Mouse (Mus musculus): Measurements from ENCODE around the gene Gpr180. TPM values are rescaled to one million over a fixed set of nuclear protein-coding genes. Genes with fewer than 3 reads are reported as not detected.

The Gpr180 gene
- 38.9 and 40.3 TPM in 2 replicates for polyA plus RNA-seq (2015; fragmentation: Nextera tagmentation; extraction: Ambion mirVana)

- H3K36me3 ChIP-seq (ENCODE audit: control insufficient read depth, insufficient read depth, low read length) = peaks cover 9% of the 10 kb centered on the region
These were observed at the start of gene Gpr180 for GRCm38 (mm10) chr14:118136744-118137452. TSS of gene Gpr180 (plus strand) at chr14:118137158.

GRCm38 (mm10) chr14:118088437-118089207 lies 48.3 kb upstream of the Gpr180 start:
- Histone ChIP-seq H3K9ac (ENCODE audit: low read length) (peak overlapping the region; percentile 67), H3K4me1 (replicated peaks; ENCODE audit: control insufficient read depth, insufficient read depth) (no peaks in the 10 kb centered on the region), H3K9me3 (ENCODE audit: control insufficient read depth, low read length) (no peaks in the 10 kb centered on the region), H3K27me3 (ENCODE audit: control insufficient read depth, insufficient read depth, low read length) (no peaks in the 10 kb centered on the region), H3K36me3 (ENCODE audit: control insufficient read depth, insufficient read depth, low read length) (no peaks in the 10 kb centered on the region), H3K27ac (replicated peaks) (peak overlapping the region; percentile 91), H3K4me3 (ENCODE audit: low read depth, low read length) (peak overlapping the region; percentile 77), H3K4me2 (replicated peaks; ENCODE audit: low read depth) (peak overlapping the region; percentile 77)
- WGBS = 4% methylated on average over 22 of the region's 22 CpGs
- TF ChIP-seq EP300 (optimal IDR thresholded peaks at IDR 0.05) (no peak), CTCF (IDR thresholded peaks at IDR 0.05; ENCODE audit: low read depth) (no peak)
- peak; percentile 78 for ATAC-seq (ENCODE audit: low FRiP score, low TSS enrichment)
- DNase-seq (ENCODE audit: low spot score) = peak; percentile 64

More at GRCm38 (mm10) chr14:118136744-118137452, at the start of gene Gpr180:
- ATAC-seq (ENCODE audit: low FRiP score, low TSS enrichment) = peak; percentile 97
- Histone ChIP-seq H3K4me1 (replicated peaks; ENCODE audit: control insufficient read depth, insufficient read depth) (no peaks in the 10 kb centered on the region; the same call in 1 of the 2 replicates), H3K4me3 (ENCODE audit: low read depth, low read length) (peak within 1 kb of the TSS; percentile 88), H3K4me2 (replicated peaks; ENCODE audit: low read depth) (peak within 1 kb of the TSS; percentile 90), H3K27me3 (ENCODE audit: control insufficient read depth, insufficient read depth, low read length) (no peaks in the 10 kb centered on the region), H3K9me3 (ENCODE audit: control insufficient read depth, low read length) (no peaks in the 10 kb centered on the region), H3K9ac (ENCODE audit: low read length) (peak within 1 kb of the TSS; percentile 91), H3K27ac (replicated peaks) (peak within 1 kb of the TSS; percentile 73)
- TF ChIP-seq CTCF (IDR thresholded peaks at IDR 0.05; ENCODE audit: low read depth) = no peak
- TF ChIP-seq EP300 (optimal IDR thresholded peaks at IDR 0.05) = no peak
- DNase-seq (ENCODE audit: low spot score) = peak; percentile 99
- WGBS = under 1% methylated on average over 58 of the region's 77 CpGs

- no peak for TF ChIP-seq EP300 (optimal IDR thresholded peaks at IDR 0.05)
- no peak for TF ChIP-seq CTCF (IDR thresholded peaks at IDR 0.05; ENCODE audit: low read depth)
- Histone ChIP-seq H3K4me2 (replicated peaks; ENCODE audit: low read depth) (peak overlapping the region; percentile 77), H3K4me1 (replicated peaks; ENCODE audit: control insufficient read depth, insufficient read depth) (no peaks in the 10 kb centered on the region), H3K9ac (ENCODE audit: low read length) (peak overlapping the region; percentile 67), H3K27ac (replicated peaks) (peak overlapping the region; percentile 91), H3K36me3 (ENCODE audit: control insufficient read depth, insufficient read depth, low read length) (no peaks in the 10 kb centered on the region), H3K9me3 (ENCODE audit: control insufficient read depth, low read length) (no peaks in the 10 kb centered on the region), H3K4me3 (ENCODE audit: low read depth, low read length) (peak overlapping the region; percentile 77), H3K27me3 (ENCODE audit: control insufficient read depth, insufficient read depth, low read length) (no peaks in the 10 kb centered on the region)
- ATAC-seq (ENCODE audit: low FRiP score, low TSS enrichment) = peak; percentile 88
- WGBS = under 1% methylated on average over 44 of the region's 44 CpGs
- peak; percentile 92 for DNase-seq (ENCODE audit: low spot score)
These were observed 47.6 kb upstream of the Gpr180 start for GRCm38 (mm10) chr14:118089215-118089805.

GRCm38 (mm10) chr14:118089806-118090392 lies 47.1 kb upstream of the Gpr180 start:
- TF ChIP-seq CTCF (IDR thresholded peaks at IDR 0.05; ENCODE audit: low read depth) (no peak), EP300 (optimal IDR thresholded peaks at IDR 0.05) (no peak)
- Histone ChIP-seq H3K27me3 (ENCODE audit: control insufficient read depth, insufficient read depth, low read length) (no peaks in the 10 kb centered on the region), H3K4me1 (replicated peaks; ENCODE audit: control insufficient read depth, insufficient read depth) (no peaks in the 10 kb centered on the region), H3K4me2 (replicated peaks; ENCODE audit: low read depth) (peak overlapping the region; percentile 77), H3K36me3 (ENCODE audit: control insufficient read depth, insufficient read depth, low read length) (no peaks in the 10 kb centered on the region), H3K9ac (ENCODE audit: low read length) (peak overlapping the region; percentile 67), H3K4me3 (ENCODE audit: low read depth, low read length) (peak overlapping the region; percentile 77), H3K27ac (replicated peaks) (peak overlapping the region; percentile 91), H3K9me3 (ENCODE audit: control insufficient read depth, low read length) (no peaks in the 10 kb centered on the region)
- peak; percentile 41 for ATAC-seq (ENCODE audit: low FRiP score, low TSS enrichment)
- DNase-seq (ENCODE audit: low spot score) = no peak
- 1% methylated on average over 18 of the region's 18 CpGs for WGBS

GRCm38 (mm10) chr14:118098265-118098664 lies 38.7 kb upstream of the Gpr180 start:
- H3K9me3 ChIP-seq (ENCODE audit: control insufficient read depth, low read length) = no peaks in the 10 kb centered on the region
- DNase-seq (ENCODE audit: low spot score) = no peak
- ATAC-seq (ENCODE audit: low FRiP score, low TSS enrichment) = peak; percentile 92
- 37% methylated on average over 2 of the region's 2 CpGs for WGBS
- H3K27ac ChIP-seq (replicated peaks) = no peak overlapping the region
- no peaks in the 10 kb centered on the region for H3K36me3 ChIP-seq (ENCODE audit: control insufficient read depth, insufficient read depth, low read length)
- H3K4me2 ChIP-seq (replicated peaks; ENCODE audit: low read depth) = no peak overlapping the region
- TF ChIP-seq CTCF (IDR thresholded peaks at IDR 0.05; ENCODE audit: low read depth) = no peak
- no peak for TF ChIP-seq EP300 (optimal IDR thresholded peaks at IDR 0.05)
- no peak overlapping the region for H3K4me3 ChIP-seq (ENCODE audit: low read depth, low read length)
- H3K9ac ChIP-seq (ENCODE audit: low read length) = no peak overlapping the region
- H3K27me3 ChIP-seq (ENCODE audit: control insufficient read depth, insufficient read depth, low read length) = no peaks in the 10 kb centered on the region
- H3K4me1 ChIP-seq (replicated peaks; ENCODE audit: control insufficient read depth, insufficient read depth) = no peaks in the 10 kb centered on the region
